Mouse (Mus musculus) heart, adult 2 months (tissue): ENCODE data around the gene Adamtsl1. TPM values are rescaled to one million over a fixed set of nuclear protein-coding genes. Genes with fewer than 3 reads are reported as not detected.

Experiments
- DNase-seq, 2 experiments: peaks; one replicate each; pipeline ENCODE4 v3.0.0; 2021
- H3K27ac ChIP-seq: fragments of 200-600 bp; 2 replicates; pipeline ENCODE4 v1.8.1; 2022
- H3K27me3 ChIP-seq: fragments of 200-500 bp; 2 replicates; pipeline ENCODE4 v1.6.1; 2012; ENCODE audit warnings: mild to moderate bottlenecking, low read length, inconsistent platforms, mixed read lengths; ENCODE audit not compliant: control insufficient read depth, insufficient read depth
- H3K36me3 ChIP-seq: fragments of 200-500 bp; 2 replicates; pipeline ENCODE4 v1.6.1; 2012; ENCODE audit warnings: low read length, inconsistent platforms; ENCODE audit not compliant: control insufficient read depth, insufficient read depth
- H3K4me1 ChIP-seq: fragments of 200-500 bp; 2 replicates; pipeline ENCODE4 v1.6.1; 2011; ENCODE audit warnings: low read length; ENCODE audit not compliant: control insufficient read depth, insufficient read depth
- H3K4me3 ChIP-seq: fragments of 200-600 bp; 2 replicates; pipeline ENCODE4 v1.8.1; 2022
- H3K79me2 ChIP-seq: fragments of 200-500 bp; replicated peaks from 2 replicates; pipeline ENCODE4 v1.6.1; 2012; ENCODE audit warnings: mild to moderate bottlenecking, inconsistent platforms, low read length, moderate library complexity, mixed read lengths; ENCODE audit not compliant: control insufficient read depth, insufficient read depth
- H3K9ac ChIP-seq: fragments of 200-500 bp; 2 replicates; pipeline ENCODE4 v1.6.1; 2012; ENCODE audit warnings: low read depth, mild to moderate bottlenecking, control low read depth, inconsistent platforms, low read length, mixed read lengths
- CTCF ChIP-seq: fragments of 200-600 bp; IDR thresholded peaks from 2 replicates; pipeline ENCODE4 v1.8.1; 2022; ENCODE audit warnings: antibody characterized with exemption, mild to moderate bottlenecking, moderate library complexity
- EP300 ChIP-seq: fragments of 200-500 bp; IDR thresholded peaks from 2 replicates; pipeline ENCODE4 v1.6.1; 2011; ENCODE audit warnings: low read depth, low read length, control low read depth; ENCODE audit not compliant: insufficient read depth
- POLR2A ChIP-seq: fragments of 200-500 bp; IDR thresholded peaks from 2 replicates; pipeline ENCODE4 v1.6.1; 2011; ENCODE audit warnings: mild to moderate bottlenecking, low read depth, low read length, control low read depth; ENCODE audit not compliant: insufficient read depth
- WGBS: fragments of 180-500 bp; shearing (Covaris S2); methylation state at CpG from one replicate; pipeline ENCODE4 v1.1.7; 2018; 5-methylcytosine and 5-hydroxymethylcytosine counted together
- intact Hi-C: fragments of 180-260 bp; cut with DNase I; formaldehyde crosslinking; loops from one replicate; pipeline ENCODE4 v1.15.1; 2025
- polyA plus RNA-seq: library from polyadenylated mRNA; depleted of rRNA; stranded (reverse); fragments of >200 nt; gene quantifications from 2 replicates; pipeline ENCODE4 v1.2.3, GENCODE M21; 2012
- total RNA-seq, 2 experiments: library from RNA; stranded (reverse); gene quantifications; 2 replicates each; pipeline ENCODE4 v1.2.3; 2021

The Adamtsl1 gene
- total and polyA plus RNA-seq, 3 experiments: 2.2 to 3.2 (median 2.4) TPM

DNA sequence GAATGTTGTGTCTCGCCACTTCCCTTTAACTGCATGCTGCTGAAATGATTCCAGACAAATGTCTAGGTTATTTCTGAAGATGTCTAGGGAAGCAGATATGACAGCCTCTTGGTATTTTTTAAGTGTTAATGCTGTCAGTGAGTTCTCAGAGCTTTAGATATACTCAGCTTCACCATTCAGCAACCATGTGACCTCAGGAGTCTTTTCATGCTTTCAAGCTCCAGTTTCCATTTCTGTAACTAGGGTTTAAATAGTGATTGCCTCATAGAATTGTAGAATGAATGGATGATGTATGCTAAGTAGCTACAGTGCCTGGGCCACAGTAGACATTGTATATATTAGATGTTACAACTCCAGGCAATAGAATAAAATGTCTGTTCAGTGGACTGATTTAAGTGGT lies 772.6 kb downstream of the Adamtsl1 start:
- no peak overlapping the region for H3K4me3 ChIP-seq
- TF ChIP-seq CTCF: no peak
- TF ChIP-seq EP300: no peak
- no peak for TF ChIP-seq POLR2A
- no peaks in the 10 kb centered on the region for H3K79me2 ChIP-seq
- H3K9ac ChIP-seq: no peak overlapping the region
- H3K36me3 ChIP-seq: no peaks in the 10 kb centered on the region
- intact Hi-C loops: no loop called here
- no peak overlapping the region for H3K27ac ChIP-seq
- H3K27me3 ChIP-seq: no peaks in the 10 kb centered on the region
- no peaks in the 10 kb centered on the region for H3K4me1 ChIP-seq
- 95% methylated on average over 1 of the region's 1 CpGs for WGBS
- no peak for DNase-seq

DNA sequence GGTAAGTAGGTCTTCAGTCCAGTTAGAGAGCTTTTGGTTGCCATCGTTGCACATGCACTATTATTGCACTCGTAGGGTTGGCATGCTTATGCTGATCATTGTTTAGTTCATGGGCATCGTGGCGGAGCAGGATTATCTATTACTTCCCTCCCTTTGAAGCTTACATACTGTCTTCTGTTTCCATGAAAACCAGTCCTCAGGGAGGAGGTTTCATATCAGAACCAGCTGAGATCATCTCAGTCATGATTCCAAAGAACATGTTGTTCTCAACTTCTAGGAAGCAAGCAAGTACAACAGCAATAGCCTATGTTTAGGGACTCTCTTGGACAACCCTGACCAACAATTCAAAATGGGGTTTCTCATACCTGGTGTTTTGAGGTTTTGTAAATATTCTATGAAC lies 774.3 kb downstream of the Adamtsl1 start:
- H3K4me3 ChIP-seq: no peak overlapping the region
- no peak for DNase-seq
- WGBS: 85% methylated on average over 4 of the region's 4 CpGs

DNA sequence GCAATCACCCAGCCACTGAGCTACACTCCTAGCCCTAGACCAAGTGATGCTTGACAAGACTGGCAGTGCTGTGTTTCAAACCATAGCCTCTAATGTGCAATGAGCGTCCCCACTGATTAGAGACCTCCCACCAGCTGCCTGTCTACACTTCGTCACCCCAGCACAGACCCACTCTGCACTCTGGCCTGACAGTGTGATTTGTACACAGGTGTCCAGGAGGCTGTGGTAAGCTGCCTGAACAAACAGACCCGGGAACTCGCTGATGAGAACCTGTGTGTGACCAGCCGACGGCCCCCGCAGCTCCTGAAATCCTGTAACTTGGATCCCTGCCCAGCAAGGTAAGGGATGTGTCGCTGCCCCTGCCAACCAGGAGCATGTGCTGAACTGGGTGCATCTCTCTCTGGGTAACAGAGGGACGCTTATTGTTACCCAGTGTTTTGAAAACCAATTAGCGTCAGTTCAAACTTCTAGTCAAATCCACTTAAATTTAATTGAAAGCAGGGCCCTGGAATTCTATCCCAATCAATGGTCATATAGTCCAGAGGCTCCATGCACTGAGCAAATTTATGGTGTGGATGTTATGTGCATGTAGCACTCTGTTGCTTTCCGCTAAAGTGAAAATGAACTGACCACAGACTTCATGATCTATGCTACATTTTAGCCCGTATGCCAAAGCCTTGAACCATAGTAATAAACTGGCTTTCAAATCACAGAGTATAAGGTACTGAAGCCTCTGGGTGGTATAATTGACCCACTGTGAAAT lies 775.7 kb downstream of the Adamtsl1 start:
- Histone ChIP-seq H3K27me3 (no peaks in the 10 kb centered on the region), H3K4me3 (no peak overlapping the region), H3K36me3 (no peaks in the 10 kb centered on the region), H3K27ac (no peak overlapping the region), H3K9ac (no peak overlapping the region), H3K79me2 (no peaks in the 10 kb centered on the region), H3K4me1 (no peaks in the 10 kb centered on the region)
- 89% methylated on average over 12 of the region's 12 CpGs for WGBS
- intact Hi-C loops: no loop called here
- no peak for TF ChIP-seq CTCF
- no peak for TF ChIP-seq EP300
- no peak for TF ChIP-seq POLR2A
- DNase-seq: no peak

More for the DNA sequence above, 774.3 kb downstream of the Adamtsl1 start:
- Histone ChIP-seq H3K79me2 (no peaks in the 10 kb centered on the region), H3K27ac (no peak overlapping the region), H3K4me1 (no peaks in the 10 kb centered on the region), H3K9ac (no peak overlapping the region), H3K27me3 (no peaks in the 10 kb centered on the region), H3K36me3 (no peaks in the 10 kb centered on the region)
- intact Hi-C loops: no loop called here
- no peak for TF ChIP-seq CTCF
- no peak for TF ChIP-seq EP300
- TF ChIP-seq POLR2A: no peak

DNA sequence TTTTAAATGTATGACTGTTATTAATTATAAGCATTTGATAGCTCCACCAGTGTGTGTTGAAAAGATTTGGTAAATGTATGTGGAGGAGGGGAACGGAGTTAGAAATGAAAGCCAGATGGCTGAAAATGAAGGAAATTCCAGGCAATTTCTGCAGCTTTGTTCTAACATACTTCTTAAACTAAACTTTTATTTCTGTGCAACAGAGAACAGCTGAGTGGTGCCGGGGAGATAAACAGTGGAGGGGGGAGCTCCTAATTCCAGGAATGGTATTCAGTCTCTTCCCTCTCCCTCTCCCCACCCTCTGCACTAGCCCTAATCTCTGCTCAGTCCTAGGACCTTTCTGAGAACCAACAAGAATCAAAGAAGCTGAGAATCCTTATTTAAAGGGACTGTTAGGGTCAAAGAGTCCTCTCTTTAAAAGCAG lies 780.9 kb downstream of the Adamtsl1 start:
- Histone ChIP-seq H3K27ac (no peak overlapping the region), H3K27me3 (no peaks in the 10 kb centered on the region), H3K4me1 (no peaks in the 10 kb centered on the region), H3K79me2 (no peaks in the 10 kb centered on the region), H3K4me3 (no peak overlapping the region), H3K36me3 (no peaks in the 10 kb centered on the region), H3K9ac (no peak overlapping the region)
- DNase-seq: no peak
- WGBS: 45% methylated on average over 2 of the region's 2 CpGs
- no peak for TF ChIP-seq EP300
- TF ChIP-seq POLR2A: no peak
- TF ChIP-seq CTCF: no peak
- intact Hi-C loops: no loop called here

DNA sequence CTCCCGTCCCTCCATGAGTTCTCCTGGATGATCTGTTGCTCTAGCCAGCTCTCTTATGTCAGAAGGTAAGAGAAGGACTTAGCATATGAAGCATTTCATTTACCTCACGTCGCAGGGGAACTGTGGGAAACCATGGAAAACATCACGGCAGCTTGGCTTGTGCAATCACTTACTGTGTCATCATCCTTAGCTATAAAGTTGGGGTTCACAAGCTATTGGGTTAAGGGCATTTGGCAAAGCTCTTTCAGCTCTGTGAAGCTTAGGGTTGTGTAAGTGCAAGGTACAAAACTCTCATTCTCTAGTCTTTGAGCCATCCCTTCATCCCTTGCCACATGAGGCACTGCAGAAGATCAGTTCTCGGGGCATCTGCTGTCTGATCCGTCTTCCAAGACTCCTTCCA lies 787.5 kb downstream of the Adamtsl1 start:
- no peaks in the 10 kb centered on the region for H3K36me3 ChIP-seq
- no peak overlapping the region for H3K27ac ChIP-seq
- TF ChIP-seq EP300 (no peak), CTCF (no peak), POLR2A (no peak)
- intact Hi-C loops: no loop called here
- H3K9ac ChIP-seq: no peak overlapping the region
- no peaks in the 10 kb centered on the region for H3K27me3 ChIP-seq
- no peak overlapping the region for H3K4me3 ChIP-seq
- H3K4me1 ChIP-seq: no peaks in the 10 kb centered on the region
- WGBS: 90% methylated on average over 6 of the region's 6 CpGs
- DNase-seq: no peak
- H3K79me2 ChIP-seq: no peaks in the 10 kb centered on the region

DNA sequence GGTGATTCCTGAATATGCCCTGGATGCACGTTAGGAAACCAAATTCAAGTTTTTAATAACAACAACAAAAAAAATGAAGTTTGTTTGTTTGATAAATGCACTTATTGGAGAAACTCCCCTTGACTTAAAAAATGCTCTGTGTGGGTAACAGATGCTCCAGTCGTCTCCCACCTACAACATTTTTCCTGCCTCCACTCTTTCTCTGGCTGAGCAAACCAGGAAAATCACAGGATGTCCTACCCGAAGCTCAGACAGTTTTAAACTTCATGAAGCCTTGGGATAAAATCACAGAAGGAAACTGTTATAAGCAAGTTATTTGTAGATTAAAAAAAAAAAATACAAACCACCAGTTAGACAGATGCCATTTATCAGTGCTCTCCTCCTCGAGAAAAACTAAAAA lies 788.1 kb downstream of the Adamtsl1 start:
- no peak for TF ChIP-seq CTCF
- no peak for TF ChIP-seq EP300
- no peak for DNase-seq
- Histone ChIP-seq H3K79me2 (no peaks in the 10 kb centered on the region), H3K9ac (no peak overlapping the region), H3K27ac (no peak overlapping the region), H3K27me3 (no peaks in the 10 kb centered on the region), H3K36me3 (no peaks in the 10 kb centered on the region), H3K4me3 (no peak overlapping the region), H3K4me1 (no peaks in the 10 kb centered on the region)
- WGBS: 65% methylated on average over 4 of the region's 4 CpGs
- intact Hi-C loops: no loop called here
